Mouse (Mus musculus): Measurements from ENCODE around the gene Myl3. TPM values are rescaled to one million over a fixed set of nuclear protein-coding genes. Genes with fewer than 3 reads are reported as not detected.

Myl3 gene
- polyA plus RNA-seq, 1 experiment from 2014 or later, result 53.6 TPM

- no peak for DNase-seq (ENCODE audit: low spot score)
- peaks cover 6% of the 10 kb centered on the region; the same call in 1 of the 2 replicates for H3K27me3 ChIP-seq (replicated peaks; ENCODE audit: control insufficient read depth, insufficient read depth, low read length)
- H3K4me3 ChIP-seq (ENCODE audit: low read depth, low read length), result no peak overlapping the region
- H3K4me2 ChIP-seq (ENCODE audit: low read depth, low read length), result no peak overlapping the region
- H3K27ac ChIP-seq (replicated peaks; ENCODE audit: low read depth, low read length), result no peak overlapping the region
- H3K9ac ChIP-seq (ENCODE audit: low read depth, low read length), result no peak overlapping the region
- ATAC-seq (ENCODE audit: low read depth), result no peak
- H3K4me1 ChIP-seq (ENCODE audit: control insufficient read depth, insufficient read depth, low read length), result peaks cover 11% of the 10 kb centered on the region
- no peaks in the 10 kb centered on the region for H3K9me3 ChIP-seq (ENCODE audit: control insufficient read depth, low read length)
- 46% methylated on average over 5 of the region's 5 CpGs for WGBS
- no peaks in the 10 kb centered on the region for H3K36me3 ChIP-seq (ENCODE audit: control insufficient read depth, insufficient read depth, low read length)
Observed at GRCm38 (mm10) chr9:110746238-110746637, 4.6 kb downstream of the Myl3 start.

- no peaks in the 10 kb centered on the region for H3K9me3 ChIP-seq (ENCODE audit: control insufficient read depth, low read length)
- ATAC-seq (ENCODE audit: low read depth) (no peak), DNase-seq (ENCODE audit: low spot score) (no peak)
- no peak within 1 kb of the TSS for H3K4me2 ChIP-seq (ENCODE audit: low read depth, low read length)
- no peak within 1 kb of the TSS for H3K4me3 ChIP-seq (ENCODE audit: low read depth, low read length)
- no peak within 1 kb of the TSS for H3K27ac ChIP-seq (replicated peaks; ENCODE audit: low read depth, low read length)
- 56% methylated on average over 7 of the region's 7 CpGs for WGBS
- peaks cover 6% of the 10 kb centered on the region; the same call in 1 of the 2 replicates for H3K27me3 ChIP-seq (replicated peaks; ENCODE audit: control insufficient read depth, insufficient read depth, low read length)
- peaks cover 16% of the 10 kb centered on the region for H3K4me1 ChIP-seq (ENCODE audit: control insufficient read depth, insufficient read depth, low read length)
- H3K9ac ChIP-seq (ENCODE audit: low read depth, low read length), result no peak within 1 kb of the TSS
- no peaks in the 10 kb centered on the region for H3K36me3 ChIP-seq (ENCODE audit: control insufficient read depth, insufficient read depth, low read length)
Observed at GRCm38 (mm10) chr9:110746961-110747360, 5.3 kb downstream of the Myl3 start, which contains the start of gene Pth1r. Pth1r (minus strand) TSS chr9:110747145.

DNA sequence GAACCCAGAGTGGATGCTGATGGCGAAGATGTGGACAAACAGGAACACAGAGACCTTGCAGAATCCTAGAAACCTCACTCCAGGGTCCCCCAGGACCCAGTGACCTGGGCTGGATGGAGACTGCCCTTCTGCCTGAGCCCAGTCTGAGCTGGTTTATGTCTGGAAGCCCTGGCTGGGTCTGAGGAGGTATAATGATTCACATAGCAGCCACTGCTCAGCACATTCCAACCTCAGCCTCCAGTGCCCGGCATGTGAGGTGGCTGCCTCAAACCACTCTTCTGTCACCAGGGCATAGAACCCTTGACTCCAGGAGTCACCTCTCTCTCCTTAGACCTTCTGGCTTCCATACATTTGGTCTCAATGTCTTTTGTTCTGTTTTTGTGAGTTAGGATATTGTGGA is 6.8 kb downstream of the Myl3 start:
- H3K9ac ChIP-seq (ENCODE audit: low read depth, low read length), result no peak overlapping the region
- H3K27ac ChIP-seq (replicated peaks; ENCODE audit: low read depth, low read length), result no peak overlapping the region
- no peak overlapping the region for H3K4me3 ChIP-seq (ENCODE audit: low read depth, low read length)
- no peaks in the 10 kb centered on the region for H3K9me3 ChIP-seq (ENCODE audit: control insufficient read depth, low read length)
- peaks cover 17% of the 10 kb centered on the region for H3K4me1 ChIP-seq (ENCODE audit: control insufficient read depth, insufficient read depth, low read length)
- WGBS, result 70% methylated on average over 2 of the region's 2 CpGs
- no peak for ATAC-seq (ENCODE audit: low read depth)
- H3K4me2 ChIP-seq (ENCODE audit: low read depth, low read length), result no peak overlapping the region
- DNase-seq (ENCODE audit: low spot score), result no peak
- no peaks in the 10 kb centered on the region for H3K36me3 ChIP-seq (ENCODE audit: control insufficient read depth, insufficient read depth, low read length)
- peaks cover 6% of the 10 kb centered on the region; the same call in 1 of the 2 replicates for H3K27me3 ChIP-seq (replicated peaks; ENCODE audit: control insufficient read depth, insufficient read depth, low read length)

- DNase-seq (ENCODE audit: low spot score), result peak; percentile 81
- WGBS, result 18% methylated on average over 14 of the region's 14 CpGs
- peaks cover 17% of the 10 kb centered on the region for H3K4me1 ChIP-seq (ENCODE audit: control insufficient read depth, insufficient read depth, low read length)
Observed at GRCm38 (mm10) chr9:110750404-110751187, 8.9 kb downstream of the Myl3 start.

GRCm38 (mm10) chr9:110751412-110751811 is 9.8 kb downstream of the Myl3 start:
- Histone ChIP-seq H3K4me1 (ENCODE audit: control insufficient read depth, insufficient read depth, low read length) (peaks cover 17% of the 10 kb centered on the region), H3K9me3 (ENCODE audit: control insufficient read depth, low read length) (no peaks in the 10 kb centered on the region), H3K4me2 (ENCODE audit: low read depth, low read length) (0 out of 2 replicates have a peak overlapping the region, but pooled peaks have one; percentile 3), H3K9ac (ENCODE audit: low read depth, low read length) (no peak overlapping the region), H3K27me3 (replicated peaks; ENCODE audit: control insufficient read depth, insufficient read depth, low read length) (no peaks in the 10 kb centered on the region), H3K27ac (replicated peaks; ENCODE audit: low read depth, low read length) (0 out of 2 replicates have a peak overlapping the region, but pooled peaks have one; percentile 49), H3K36me3 (ENCODE audit: control insufficient read depth, insufficient read depth, low read length) (no peaks in the 10 kb centered on the region), H3K4me3 (ENCODE audit: low read depth, low read length) (no peak overlapping the region)
- ATAC-seq (ENCODE audit: low read depth), result no peak
- WGBS, result 84% methylated on average over 5 of the region's 5 CpGs
- DNase-seq (ENCODE audit: low spot score), result no peak

More at GRCm38 (mm10) chr9:110750404-110751187, 8.9 kb downstream of the Myl3 start:
- no peaks in the 10 kb centered on the region for H3K36me3 ChIP-seq (ENCODE audit: control insufficient read depth, insufficient read depth, low read length)
- no peaks in the 10 kb centered on the region for H3K27me3 ChIP-seq (replicated peaks; ENCODE audit: control insufficient read depth, insufficient read depth, low read length)
- no peaks in the 10 kb centered on the region for H3K9me3 ChIP-seq (ENCODE audit: control insufficient read depth, low read length)
- H3K4me2 ChIP-seq (ENCODE audit: low read depth, low read length), result peak overlapping the region; percentile 3; the same call in 1 of the 2 replicates
- no peak overlapping the region for H3K4me3 ChIP-seq (ENCODE audit: low read depth, low read length)
- H3K9ac ChIP-seq (ENCODE audit: low read depth, low read length), result no peak overlapping the region
- peak; percentile 71 for ATAC-seq (ENCODE audit: low read depth)
- H3K27ac ChIP-seq (replicated peaks; ENCODE audit: low read depth, low read length), result peak overlapping the region; percentile 49

DNA sequence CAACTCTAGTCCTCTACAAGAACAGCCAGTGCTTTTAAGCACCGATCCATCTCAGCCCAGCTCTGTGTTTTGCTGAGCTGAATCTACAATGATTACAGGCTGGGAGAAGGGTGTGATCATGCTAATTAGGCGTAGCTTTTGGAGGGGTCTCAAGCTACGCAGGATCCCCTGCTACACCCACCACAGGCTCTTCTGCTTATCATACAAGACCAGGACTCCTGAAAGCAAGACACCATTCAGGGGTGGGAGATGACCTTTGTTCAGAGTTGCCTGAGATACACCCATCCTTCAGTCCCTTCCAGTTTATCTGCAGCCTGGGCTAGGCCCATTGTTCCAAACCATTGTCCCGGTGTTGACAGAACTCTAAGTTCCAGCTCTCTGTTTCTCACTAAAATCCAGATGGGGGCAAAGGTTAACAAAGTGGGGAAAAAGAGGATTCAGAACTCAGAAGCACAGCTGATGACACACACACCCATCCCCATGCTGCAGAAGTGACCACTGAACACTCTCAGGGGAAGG is 11.3 kb downstream of the Myl3 start:
- Histone ChIP-seq H3K9ac (ENCODE audit: low read depth, low read length) (no peak overlapping the region), H3K27me3 (replicated peaks; ENCODE audit: control insufficient read depth, insufficient read depth, low read length) (no peaks in the 10 kb centered on the region), H3K4me2 (ENCODE audit: low read depth, low read length) (no peak overlapping the region), H3K9me3 (ENCODE audit: control insufficient read depth, low read length) (no peaks in the 10 kb centered on the region), H3K36me3 (ENCODE audit: control insufficient read depth, insufficient read depth, low read length) (no peaks in the 10 kb centered on the region), H3K4me1 (ENCODE audit: control insufficient read depth, insufficient read depth, low read length) (peaks cover 17% of the 10 kb centered on the region), H3K4me3 (ENCODE audit: low read depth, low read length) (no peak overlapping the region), H3K27ac (replicated peaks; ENCODE audit: low read depth, low read length) (no peak overlapping the region)
- DNase-seq (ENCODE audit: low spot score) (no peak), ATAC-seq (ENCODE audit: low read depth) (no peak)
- WGBS, result 71% methylated on average over 4 of the region's 4 CpGs

DNA sequence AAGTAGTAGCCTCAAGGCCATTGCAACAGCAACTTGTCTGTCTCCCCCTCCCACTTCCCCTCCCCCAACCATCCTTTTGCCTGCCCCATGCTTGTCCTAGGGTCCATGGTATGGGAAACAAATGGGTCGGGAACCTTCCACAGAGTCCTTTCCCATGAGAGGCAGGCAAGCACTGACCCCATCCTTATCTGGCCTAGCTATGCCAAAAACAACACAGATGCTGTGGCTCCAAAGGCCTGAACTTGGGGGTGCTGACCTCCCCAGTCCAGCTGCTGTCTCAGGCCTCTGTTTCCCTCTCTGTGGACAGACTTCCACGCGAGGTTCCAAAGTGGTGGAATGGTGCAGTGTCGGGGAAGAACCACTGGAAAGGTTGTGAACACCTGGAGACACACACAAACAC is 12.1 kb downstream of the Myl3 start:
- 90% methylated on average over 4 of the region's 4 CpGs for WGBS
- peaks cover 25% of the 10 kb centered on the region for H3K4me1 ChIP-seq (ENCODE audit: control insufficient read depth, insufficient read depth, low read length)

GRCm38 (mm10) chr9:110757816-110758215 is 16.2 kb downstream of the Myl3 start:
- 70% methylated on average over 5 of the region's 5 CpGs for WGBS
- Histone ChIP-seq H3K27me3 (replicated peaks; ENCODE audit: control insufficient read depth, insufficient read depth, low read length) (no peaks in the 10 kb centered on the region), H3K9ac (ENCODE audit: low read depth, low read length) (no peak overlapping the region), H3K4me3 (ENCODE audit: low read depth, low read length) (no peak overlapping the region), H3K36me3 (ENCODE audit: control insufficient read depth, insufficient read depth, low read length) (no peaks in the 10 kb centered on the region), H3K27ac (replicated peaks; ENCODE audit: low read depth, low read length) (no peak overlapping the region), H3K4me2 (ENCODE audit: low read depth, low read length) (no peak overlapping the region), H3K9me3 (ENCODE audit: control insufficient read depth, low read length) (no peaks in the 10 kb centered on the region), H3K4me1 (ENCODE audit: control insufficient read depth, insufficient read depth, low read length) (peaks cover 20% of the 10 kb centered on the region)
- peak; percentile 37 for DNase-seq (ENCODE audit: low spot score)
- peak; percentile 26; the same call in 1 of the 2 replicates for ATAC-seq (ENCODE audit: low read depth)

More for the DNA sequence above, 12.1 kb downstream of the Myl3 start:
- Histone ChIP-seq H3K4me3 (ENCODE audit: low read depth, low read length) (no peak overlapping the region), H3K4me2 (ENCODE audit: low read depth, low read length) (no peak overlapping the region), H3K36me3 (ENCODE audit: control insufficient read depth, insufficient read depth, low read length) (no peaks in the 10 kb centered on the region), H3K9me3 (ENCODE audit: control insufficient read depth, low read length) (no peaks in the 10 kb centered on the region), H3K27me3 (replicated peaks; ENCODE audit: control insufficient read depth, insufficient read depth, low read length) (no peaks in the 10 kb centered on the region), H3K27ac (replicated peaks; ENCODE audit: low read depth, low read length) (no peak overlapping the region), H3K9ac (ENCODE audit: low read depth, low read length) (no peak overlapping the region)
- no peak for DNase-seq (ENCODE audit: low spot score)
- ATAC-seq (ENCODE audit: low read depth), result no peak

Data from embryonic facial prominence, embryonic 14.5 days (tissue).